Mouse (Mus musculus) heart, embryonic 14.5 days (tissue): ENCODE measurements at regions not wholly inside any gene's neighbourhood (a gene's known extent, or its start where the extent isn't known, plus 50 kb on each side); places are given as distances from the start of the nearest gene placed in this dataset.
A peak's percentile ranks its signal among the peaks of the same experiment; 100 is the strongest.

Source experiments
- ATAC-seq: fragments of 200-750 bp; cut with Nextera tagmentation; 2 replicates; pipeline ENCODE4 v1.8.0; 2017; ENCODE audit warnings: low read depth, moderate TSS enrichment; ENCODE audit not compliant: insufficient number of reproducible peaks, insufficient read depth, low FRiP score
- H3K27ac ChIP-seq, 2 experiments: fragments of 200-500 bp in 1 of 2; fragments of 300-500 bp in 1 of 2; sonication (generic) in 1 of 2; replicated peaks in 1 of 2; 2 replicates each; pipeline ENCODE4 v1.5.1; 2012 to 2014; ENCODE audit warnings: low read depth in 2 of 2, low read length in 2 of 2, control low read depth in 1 of 2, mild to moderate bottlenecking in 1 of 2, mixed read lengths in 1 of 2; ENCODE audit not compliant: control insufficient read depth in 1 of 2, insufficient read depth in 1 of 2
- H3K27me3 ChIP-seq: fragments of 300-500 bp; sonication (generic); 2 replicates; pipeline ENCODE4 v1.6.1; 2014; ENCODE audit warnings: mild to moderate bottlenecking, low read length, control low read depth; ENCODE audit not compliant: control insufficient read depth, insufficient read depth
- H3K36me3 ChIP-seq: fragments of 300-500 bp; sonication (generic); 2 replicates; pipeline ENCODE4 v1.6.1; 2014; ENCODE audit warnings: mild to moderate bottlenecking, control low read depth, low read length, mixed read lengths; ENCODE audit not compliant: control insufficient read depth, insufficient read depth
- H3K4me1 ChIP-seq, 2 experiments: fragments of 200-500 bp in 1 of 2; fragments of 300-500 bp in 1 of 2; sonication (generic) in 1 of 2; 2 replicates each; pipeline ENCODE4 v1.6.1; 2012 to 2014; ENCODE audit warnings: low read length in 2 of 2, control low read depth in 1 of 2, mixed read lengths in 1 of 2; ENCODE audit not compliant: control insufficient read depth in 2 of 2, insufficient read depth in 2 of 2
- H3K4me2 ChIP-seq: fragments of 300-500 bp; sonication (generic); 2 replicates; pipeline ENCODE4 v1.6.1; 2014; ENCODE audit warnings: mild to moderate bottlenecking, low read length
- H3K4me3 ChIP-seq, 2 experiments: fragments of 200-500 bp in 1 of 2; fragments of 300-500 bp in 1 of 2; sonication (generic) in 1 of 2; 2 replicates each; pipeline ENCODE4 v1.5.1; 2012 to 2014; ENCODE audit warnings: low read length in 2 of 2, mild to moderate bottlenecking in 2 of 2, control low read depth in 1 of 2, low read depth in 1 of 2, moderate library complexity in 1 of 2; ENCODE audit not compliant: control insufficient read depth in 1 of 2, insufficient read depth in 1 of 2
- H3K9ac ChIP-seq: fragments of 300-500 bp; sonication (generic); 2 replicates; pipeline ENCODE4 v1.6.1; 2014; ENCODE audit warnings: mild to moderate bottlenecking, low read length
- H3K9me3 ChIP-seq: fragments of 300-500 bp; sonication (generic); 2 replicates; pipeline ENCODE4 v1.6.1; 2016; ENCODE audit warnings: low read length, control low read depth; ENCODE audit not compliant: control insufficient read depth
- WGBS: fragments of 180-500 bp; shearing (Covaris S2); extraction: QIAGEN DNeasy Blood & Tissue Kit; methylation state at CpG from one replicate; pipeline ENCODE4 v1.1.7; 2014; 5-methylcytosine and 5-hydroxymethylcytosine counted together

DNA sequence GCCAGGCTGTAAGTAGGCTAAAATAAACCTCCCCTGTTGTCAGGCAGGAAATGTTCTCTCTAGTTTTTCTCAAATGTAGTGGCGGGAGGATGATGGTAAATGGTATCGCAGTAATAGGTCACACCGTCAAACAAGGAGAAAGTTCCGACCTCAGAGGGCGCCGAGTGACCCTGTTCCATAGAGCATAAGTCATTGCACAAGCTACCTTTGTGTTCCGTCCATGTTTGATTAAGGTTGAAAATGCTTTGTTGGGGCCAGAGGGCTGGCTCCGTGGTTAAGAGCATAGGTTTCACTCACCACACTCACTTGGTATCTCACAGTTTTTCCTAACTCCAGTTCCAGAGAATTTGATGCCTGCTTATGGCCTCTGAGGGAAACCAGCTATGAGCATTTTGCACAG lies 920.4 kb upstream of the Adgrl2 start:
- ATAC-seq: no peak
- Histone ChIP-seq H3K27ac (no peak overlapping the region), H3K36me3 (no peaks in the 10 kb centered on the region), H3K27me3 (no peaks in the 10 kb centered on the region), H3K4me1 (no peaks in the 10 kb centered on the region), H3K9me3 (no peaks in the 10 kb centered on the region), H3K4me2 (no peak overlapping the region), H3K4me3 (no peak overlapping the region), H3K9ac (no peak overlapping the region)
- 87% methylated on average over 8 of the region's 8 CpGs for WGBS

DNA sequence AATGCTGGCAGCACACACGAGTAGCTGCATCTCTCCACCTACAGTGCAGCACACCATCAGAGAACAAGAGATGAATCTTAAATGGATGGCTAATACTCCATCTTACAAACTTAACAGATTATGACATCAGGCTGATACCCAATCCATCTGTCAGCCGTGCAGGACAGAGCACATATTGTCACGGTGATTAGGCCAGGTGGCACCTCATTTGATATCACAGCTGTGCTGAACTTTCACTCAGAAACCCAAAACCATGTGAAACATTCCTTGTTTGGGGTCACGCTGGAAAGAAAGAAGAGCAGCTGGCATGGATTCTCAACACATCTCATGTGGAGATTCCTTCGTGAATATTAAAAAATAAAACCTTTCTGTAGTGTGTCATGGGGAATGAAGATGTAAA lies 911.4 kb upstream of the Adgrl2 start:
- H3K4me3 ChIP-seq: no peak overlapping the region
- H3K4me2 ChIP-seq: no peak overlapping the region
- 74% methylated on average over 5 of the region's 5 CpGs for WGBS
- no peaks in the 10 kb centered on the region for H3K27me3 ChIP-seq
- H3K27ac ChIP-seq: no peak overlapping the region
- no peak for ATAC-seq
- H3K4me1 ChIP-seq: no peaks in the 10 kb centered on the region
- no peaks in the 10 kb centered on the region for H3K9me3 ChIP-seq
- H3K36me3 ChIP-seq: no peaks in the 10 kb centered on the region
- H3K9ac ChIP-seq: no peak overlapping the region

DNA sequence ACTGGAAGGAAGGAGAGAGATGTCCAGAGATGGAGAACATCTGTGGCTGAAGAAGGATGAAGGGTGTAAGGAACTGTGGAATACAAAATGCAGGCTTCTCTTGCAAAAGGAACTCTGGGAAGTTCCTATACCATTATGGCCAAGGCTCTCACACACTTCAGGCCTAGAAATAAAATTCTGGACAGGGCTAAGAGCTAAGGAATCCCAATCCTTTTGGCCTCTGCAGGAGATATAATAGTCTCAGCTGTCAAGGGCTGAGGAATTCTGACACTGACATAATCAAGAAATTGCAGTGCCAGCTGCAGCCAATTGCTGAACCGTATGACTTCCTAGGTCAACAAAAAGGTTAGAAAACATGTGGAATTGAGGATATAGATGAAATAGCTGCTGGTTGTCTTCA lies 886.2 kb upstream of the Adgrl2 start:
- no peak for ATAC-seq
- no peak overlapping the region for H3K27ac ChIP-seq
- no peak overlapping the region for H3K9ac ChIP-seq
- H3K4me1 ChIP-seq: peaks cover 0 to 6% of the 10 kb centered on the region in 2 experiments; a peak in 2 of 4 replicates
- 15% methylated on average over 1 of the region's 1 CpGs for WGBS
- no peaks in the 10 kb centered on the region for H3K36me3 ChIP-seq
- no peaks in the 10 kb centered on the region for H3K27me3 ChIP-seq
- H3K4me2 ChIP-seq: no peak overlapping the region
- H3K4me3 ChIP-seq: no peak overlapping the region
- no peaks in the 10 kb centered on the region for H3K9me3 ChIP-seq

DNA sequence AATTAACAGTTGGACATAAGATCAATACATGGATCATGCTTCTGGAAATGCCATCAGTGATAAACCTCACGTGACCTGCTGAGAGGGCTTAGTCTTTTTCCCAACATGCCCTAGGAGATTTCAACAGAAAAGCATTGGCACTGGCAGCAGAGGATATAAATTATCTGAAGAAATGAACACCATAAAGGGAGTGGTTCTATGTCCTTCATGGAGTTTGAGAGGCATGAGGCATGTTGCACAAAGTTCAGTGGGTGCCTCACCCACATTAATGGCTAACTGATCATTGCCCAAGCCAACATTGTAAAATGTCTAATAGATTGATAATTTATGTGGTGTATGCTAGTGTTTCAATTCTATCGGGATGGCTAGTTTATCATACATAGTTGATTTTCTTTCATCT lies 875.6 kb upstream of the Adgrl2 start:
- ATAC-seq: no peak
- H3K4me2 ChIP-seq: no peak overlapping the region

DNA sequence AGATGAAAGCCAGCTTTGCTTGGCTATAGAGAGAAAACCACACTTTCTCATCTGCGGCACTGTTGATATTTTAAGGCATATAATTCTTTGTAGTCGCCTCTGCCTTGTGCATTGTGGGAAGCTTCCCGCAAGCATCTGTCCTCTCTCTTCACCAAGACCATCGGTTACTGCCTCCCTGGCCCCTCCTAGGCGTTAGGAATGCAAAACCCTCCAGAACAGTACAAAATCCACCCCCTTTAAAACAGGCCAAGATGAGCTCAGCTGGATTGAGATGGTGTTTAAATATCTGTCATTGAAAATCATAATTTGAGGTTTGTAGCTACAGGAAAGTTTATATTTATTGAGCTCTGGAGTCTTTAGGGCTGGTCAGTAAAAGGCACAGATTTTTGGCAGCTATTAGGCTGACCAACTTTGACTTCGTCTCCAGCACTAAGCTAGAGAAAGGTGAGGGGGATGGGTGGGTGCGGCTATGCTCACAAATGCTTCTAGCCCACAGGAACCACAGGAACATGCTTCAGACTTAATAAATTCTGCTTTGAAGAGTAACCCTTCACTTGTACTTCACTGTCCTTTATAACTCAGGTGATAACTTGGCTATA lies 856.7 kb upstream of the Adgrl2 start:
- ATAC-seq: no peak
- no peak overlapping the region for H3K4me3 ChIP-seq
- H3K4me2 ChIP-seq: no peak overlapping the region
- no peaks in the 10 kb centered on the region for H3K9me3 ChIP-seq
- H3K4me1 ChIP-seq: peaks cover 6 to 7% of the 10 kb centered on the region in 2 experiments; a peak in 3 of 4 replicates
- no peak overlapping the region for H3K27ac ChIP-seq
- H3K27me3 ChIP-seq: no peaks in the 10 kb centered on the region
- H3K36me3 ChIP-seq: no peaks in the 10 kb centered on the region
- WGBS: 73% methylated on average over 7 of the region's 7 CpGs
- H3K9ac ChIP-seq: no peak overlapping the region

More for the DNA sequence above, 875.6 kb upstream of the Adgrl2 start:
- Histone ChIP-seq H3K27ac (no peak overlapping the region), H3K4me3 (no peak overlapping the region), H3K36me3 (no peaks in the 10 kb centered on the region), H3K27me3 (no peaks in the 10 kb centered on the region), H3K9me3 (no peaks in the 10 kb centered on the region), H3K4me1 (no peaks in the 10 kb centered on the region), H3K9ac (no peak overlapping the region)
- 81% methylated on average over 2 of the region's 2 CpGs for WGBS

DNA sequence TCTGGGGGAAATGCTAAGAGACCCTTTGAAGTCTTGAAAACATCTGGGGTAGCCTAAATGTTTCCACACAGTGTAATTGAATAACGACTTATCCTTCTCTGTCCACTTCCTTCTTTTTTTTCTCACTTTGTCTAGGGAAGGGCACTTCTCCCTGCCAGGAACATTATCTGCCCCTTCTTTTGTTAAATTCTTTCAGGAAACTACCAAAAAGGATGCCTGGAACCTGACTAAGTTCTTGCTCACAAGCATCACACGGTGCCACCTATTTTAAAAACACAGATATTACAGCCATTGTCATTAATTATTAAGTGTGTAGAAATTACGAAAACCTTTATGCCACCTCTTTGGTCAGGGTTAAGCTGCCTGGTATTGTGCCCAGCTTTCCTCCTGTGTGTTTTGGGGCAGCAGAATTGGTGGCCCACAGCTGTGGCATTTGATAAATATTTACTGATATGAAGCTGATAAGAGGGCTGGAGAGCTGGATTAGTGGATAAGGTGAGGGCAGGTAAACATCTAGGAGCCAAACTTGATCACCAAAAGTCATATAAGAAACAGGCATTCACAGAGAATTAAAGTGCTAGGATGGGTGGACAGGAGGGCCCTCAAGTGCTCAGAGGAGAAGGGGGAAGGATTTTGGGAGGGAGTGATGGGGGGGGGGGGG lies 855.6 kb upstream of the Adgrl2 start:
- H3K36me3 ChIP-seq: no peaks in the 10 kb centered on the region
- H3K27me3 ChIP-seq: no peaks in the 10 kb centered on the region
- no peak overlapping the region for H3K4me3 ChIP-seq
- H3K27ac ChIP-seq: no peak overlapping the region
- H3K9me3 ChIP-seq: no peaks in the 10 kb centered on the region
- H3K4me1 ChIP-seq: peaks cover 6 to 7% of the 10 kb centered on the region in 2 experiments; a peak in 3 of 4 replicates
- H3K9ac ChIP-seq: no peak overlapping the region
- H3K4me2 ChIP-seq: no peak overlapping the region
- ATAC-seq: no peak
- 65% methylated on average over 3 of the region's 3 CpGs for WGBS

DNA sequence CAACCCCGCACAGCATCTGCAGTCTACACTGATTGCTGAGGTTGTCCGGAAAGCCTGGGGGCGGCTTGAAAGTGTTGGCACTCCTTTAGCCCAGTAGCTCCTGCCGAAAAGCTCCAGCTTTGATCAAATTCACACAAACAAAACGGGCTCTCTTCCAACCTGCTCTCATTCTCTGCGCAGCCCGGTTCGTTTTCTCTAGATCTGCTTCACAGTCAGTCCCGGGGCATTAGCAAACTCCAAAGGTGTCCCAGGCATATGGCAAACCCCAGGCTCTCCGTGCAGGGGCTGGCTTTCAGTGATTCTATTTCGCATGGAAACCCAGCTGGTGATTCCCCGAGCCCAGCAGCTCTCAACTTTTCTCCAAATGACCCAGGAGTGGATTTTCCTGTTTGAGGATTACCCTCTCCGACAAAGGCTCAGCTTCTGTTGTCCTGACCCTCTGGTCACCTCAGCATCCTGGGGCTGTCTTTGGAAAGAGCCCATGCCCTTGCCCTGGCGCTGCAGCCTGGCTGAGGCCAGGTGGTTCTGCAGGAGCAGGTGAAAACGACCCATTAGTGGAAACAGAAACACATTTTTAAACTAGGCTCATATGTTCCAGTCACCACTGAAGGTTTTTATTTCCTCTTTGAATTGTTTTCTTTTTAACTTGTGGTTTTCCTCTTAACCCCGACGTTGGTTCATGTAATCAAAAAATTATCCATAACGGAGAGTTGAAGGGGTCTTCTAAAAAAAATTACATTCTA lies 854.9 kb upstream of the Adgrl2 start:
- no peaks in the 10 kb centered on the region for H3K27me3 ChIP-seq
- H3K27ac ChIP-seq: 0 out of 4 replicates have a peak overlapping the region, but pooled peaks have one; percentile 5 to 15
- WGBS: 11% methylated on average over 18 of the region's 18 CpGs
- H3K36me3 ChIP-seq: no peaks in the 10 kb centered on the region
- no peak for ATAC-seq
- peak overlapping the region; percentile 24 to 34 for H3K4me3 ChIP-seq
- H3K9me3 ChIP-seq: no peaks in the 10 kb centered on the region
- peak overlapping the region; percentile 48 for H3K9ac ChIP-seq
- H3K4me1 ChIP-seq: peaks cover 6 to 7% of the 10 kb centered on the region in 2 experiments; a peak in 3 of 4 replicates
- H3K4me2 ChIP-seq: peak overlapping the region; percentile 61
